Mouse (Mus musculus) testis, postnatal 10 days (tissue): ENCODE measurements around the gene Duoxa2.
A peak's percentile ranks its signal among the peaks of the same experiment; 100 is the strongest.

Source experiments
- DNase-seq: peaks from one replicate; pipeline ENCODE4 v3.0.0; 2021; ENCODE audit warnings: low spot score

The Duoxa2 gene

GRCm38 (mm10) chr2:122298596-122299490 is at the start of gene Duoxa2:
Gene Duoxa2, plus strand, starts transcription at chr2:122298900.
- DNase-seq, result peak; percentile 64

DNA sequence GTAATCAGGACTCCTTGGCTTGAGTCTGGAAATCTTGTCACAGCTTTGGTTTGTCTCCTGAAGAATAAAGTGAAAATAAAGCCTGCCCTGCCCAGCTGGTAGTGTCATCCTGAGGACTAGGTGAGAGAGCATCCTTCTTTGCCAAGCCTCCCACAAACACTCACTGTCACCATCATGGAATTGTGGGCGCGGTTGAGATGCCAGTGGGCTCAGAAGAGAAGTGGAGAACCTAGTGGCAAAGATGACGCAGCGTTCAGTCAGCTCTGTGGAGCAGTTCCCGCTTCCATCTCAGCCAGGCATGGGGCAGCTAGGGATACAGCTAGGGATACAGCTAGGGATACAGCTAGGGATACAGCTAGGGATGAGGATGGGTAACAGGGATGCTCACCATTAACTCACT is 42.7 kb upstream of the Duoxa2 start:
- DNase-seq, result no peak

GRCm38 (mm10) chr2:122260729-122261128 is 38.0 kb upstream of the Duoxa2 start:
- DNase-seq, result no peak

GRCm38 (mm10) chr2:122264690-122265089 is 34.0 kb upstream of the Duoxa2 start:
- no peak for DNase-seq

GRCm38 (mm10) chr2:122266407-122267193 is 32.1 kb upstream of the Duoxa2 start:
- no peak for DNase-seq

- no peak for DNase-seq
These were observed 19.9 kb upstream of the Duoxa2 start for GRCm38 (mm10) chr2:122278769-122279168.

- DNase-seq, result no peak
These were observed 14.6 kb upstream of the Duoxa2 start for GRCm38 (mm10) chr2:122284091-122284490.

DNA sequence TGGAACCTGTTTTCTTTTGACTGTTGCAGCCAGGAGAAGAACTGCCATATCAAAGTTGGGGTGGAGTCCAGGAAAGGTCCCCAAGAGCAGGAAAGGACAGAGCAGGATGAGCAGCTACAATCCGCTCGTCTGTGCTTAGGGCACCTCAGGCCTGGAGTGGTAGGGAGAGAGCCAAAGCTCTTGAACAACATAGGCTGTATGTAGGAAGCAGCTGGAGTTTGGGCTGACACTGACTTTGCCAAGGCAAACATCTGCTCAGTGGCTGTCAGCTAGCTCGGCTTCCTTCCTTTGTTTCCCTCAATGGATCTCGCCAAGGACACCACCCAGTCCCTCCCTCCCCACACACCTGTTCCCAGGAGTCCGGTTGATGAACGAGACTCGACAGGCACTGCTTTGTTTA is 12.6 kb upstream of the Duoxa2 start:
- DNase-seq, result no peak

DNA sequence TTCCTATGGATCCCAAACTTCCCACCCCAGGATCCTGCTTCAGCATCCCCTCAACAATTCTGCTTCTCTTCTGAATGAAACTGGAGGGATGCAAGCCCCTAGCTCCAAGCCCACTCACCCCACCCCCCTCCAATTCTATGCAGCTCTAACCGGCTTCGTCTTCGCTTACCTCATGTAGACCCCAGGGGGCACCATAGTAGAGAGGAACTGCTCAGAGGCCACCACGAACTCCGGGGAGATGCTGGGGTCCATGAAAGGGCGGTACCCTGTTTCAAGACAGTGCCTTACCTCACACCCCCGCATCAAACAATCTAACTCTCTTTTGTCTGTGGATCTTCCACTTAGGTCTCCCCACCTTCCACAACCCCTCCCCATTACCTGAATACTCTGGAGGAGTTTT is 3.8 kb upstream of the Duoxa2 start:
- no peak for DNase-seq

DNA sequence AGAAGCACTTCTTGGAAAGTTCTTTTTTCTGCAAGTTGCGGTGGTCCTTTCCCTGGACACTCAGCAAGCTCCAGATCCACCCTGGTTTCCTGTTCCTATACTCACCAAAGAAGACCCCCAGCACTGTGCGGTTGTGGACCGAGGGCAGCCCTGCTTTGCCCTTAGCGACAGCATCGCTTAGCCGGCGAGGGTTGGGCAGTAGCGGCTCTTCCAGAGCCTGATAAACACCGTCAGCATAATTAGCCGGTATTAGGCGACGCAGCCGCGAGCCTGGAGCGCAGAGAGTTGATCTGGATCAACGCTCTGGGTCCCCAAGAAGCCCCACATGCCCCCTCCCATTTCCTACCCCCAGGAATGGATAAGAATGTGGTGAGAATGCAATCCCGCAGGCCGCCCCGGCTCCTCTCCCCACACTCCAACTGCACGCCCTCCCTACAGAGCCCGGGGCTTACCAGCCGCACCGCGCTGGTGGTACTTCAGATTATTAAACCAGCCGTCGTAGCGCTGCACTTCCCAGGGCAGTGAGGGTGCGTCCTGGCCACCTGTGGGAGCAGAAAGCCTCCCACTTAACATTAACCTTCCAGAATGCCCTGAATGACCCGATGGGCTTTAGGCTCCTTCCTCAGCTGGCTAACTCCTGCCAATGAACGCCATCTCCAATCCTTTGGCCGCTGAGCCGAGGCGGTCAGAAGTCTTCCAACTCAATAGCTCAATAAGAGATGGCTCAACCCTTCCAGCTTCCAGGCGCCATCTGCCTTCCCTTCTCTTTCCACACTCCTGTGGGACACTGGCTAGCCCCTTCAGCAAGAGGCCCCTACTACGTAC is 1.2 kb upstream of the Duoxa2 start:
- DNase-seq, result no peak

GRCm38 (mm10) chr2:122298096-122298499 is 602 bp upstream of the Duoxa2 start, which contains the start of gene Duox2:
Gene Duox2, minus strand, starts transcription at chr2:122298449.
- no peak for DNase-seq

DNA sequence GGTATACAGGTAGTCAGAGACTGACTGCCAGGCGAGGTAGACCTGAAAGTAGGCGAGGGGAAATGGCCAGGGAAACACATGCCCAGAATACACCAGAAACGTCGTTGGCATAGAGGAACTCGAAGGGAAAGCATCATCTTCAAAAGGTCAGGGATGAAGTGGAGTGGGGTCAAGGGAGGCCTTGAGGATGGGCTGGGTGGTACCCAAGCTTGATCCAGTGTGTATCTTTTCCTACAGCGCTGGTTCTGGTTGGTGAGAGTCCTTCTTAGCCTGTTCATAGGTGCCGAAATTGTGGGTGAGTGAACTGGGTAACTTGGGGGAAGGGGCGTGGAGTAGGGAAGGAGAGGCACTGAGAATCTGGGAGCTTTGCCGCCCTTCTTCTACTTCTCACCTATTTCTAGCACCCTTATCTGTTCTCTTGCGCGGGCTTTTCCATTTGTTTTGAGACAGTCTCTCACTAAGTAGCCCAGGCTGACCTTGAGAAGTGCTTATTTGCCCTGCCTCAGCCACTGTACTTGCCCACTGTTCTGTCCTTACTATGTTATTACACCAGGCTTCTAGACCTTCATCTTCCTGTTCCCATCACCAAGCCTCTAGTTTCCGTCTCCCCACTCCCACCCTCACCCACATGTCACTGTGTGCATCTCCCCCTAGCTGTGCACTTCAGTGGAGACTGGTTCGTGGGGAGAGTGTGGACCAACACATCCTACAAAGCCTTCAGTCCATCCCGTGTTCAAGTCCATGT is 1.4 kb downstream of the Duoxa2 start:
- DNase-seq, result no peak

GRCm38 (mm10) chr2:122300656-122301020 is 1.9 kb downstream of the Duoxa2 start:
- DNase-seq, result no peak

GRCm38 (mm10) chr2:122301081-122301920 is 2.6 kb downstream of the Duoxa2 start:
- DNase-seq, result peak; percentile 54

- DNase-seq, result no peak
These were observed 3.3 kb downstream of the Duoxa2 start for GRCm38 (mm10) chr2:122301921-122302573.

GRCm38 (mm10) chr2:122302574-122303241 is 4.0 kb downstream of the Duoxa2 start:
- DNase-seq, result peak; percentile 79

DNA sequence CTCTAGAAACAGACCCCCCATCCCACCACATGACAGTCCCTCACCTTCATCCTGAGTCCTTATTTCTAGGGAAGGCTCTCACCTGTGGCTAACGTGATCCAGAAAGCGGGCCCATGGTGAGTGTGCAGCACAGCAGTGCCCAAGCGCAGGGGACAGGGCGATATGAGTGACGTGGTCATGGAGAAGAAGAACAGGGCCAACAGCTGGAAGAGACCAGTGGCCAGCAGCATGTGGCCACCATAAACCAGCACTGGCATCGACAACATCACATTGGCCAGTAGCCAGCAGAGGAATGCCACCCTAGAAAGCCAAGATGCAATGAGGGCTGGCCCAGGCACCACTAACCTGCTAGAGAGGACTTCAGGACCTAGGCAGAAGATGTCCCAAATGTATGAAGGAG is 5.8 kb downstream of the Duoxa2 start:
- DNase-seq, result no peak

- no peak for DNase-seq
These were observed 6.6 kb downstream of the Duoxa2 start for GRCm38 (mm10) chr2:122305097-122305892.

DNA sequence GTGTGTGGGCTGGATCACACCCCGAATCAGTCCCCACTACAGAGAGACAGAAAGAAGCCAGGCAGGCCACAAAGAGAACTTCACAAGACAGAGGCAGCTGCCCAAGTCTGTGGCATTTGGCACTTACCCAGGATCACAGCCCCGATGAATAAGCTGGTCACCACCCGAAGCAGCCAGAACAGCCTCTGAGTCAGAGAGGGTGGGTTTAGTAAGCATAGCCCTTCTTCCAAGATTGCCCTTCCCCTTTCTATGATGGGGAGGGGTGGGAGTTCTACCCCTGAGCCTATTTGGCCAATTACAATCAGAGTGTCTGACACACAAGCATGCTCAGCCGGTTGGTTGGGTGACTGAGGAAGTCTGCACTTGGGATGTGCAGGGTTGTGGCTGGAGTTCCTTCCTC is 7.5 kb downstream of the Duoxa2 start:
- DNase-seq, result no peak
